Mouse (Mus musculus): ENCODE measurements at regions not wholly inside any gene's neighbourhood (a gene's known extent, or its start where the extent isn't known, plus 50 kb on each side); places are given as distances from the start of the nearest gene placed in this dataset.
"Not testable (repeated sequence)": the region's sequence is repeated elsewhere in the genome, so short reads cannot be mapped to it uniquely, and the experiment has no call there.

GRCm38 (mm10) chr12:29048596-29048995 is 297.0 kb downstream of the Eipr1 start:
- not testable (repeated sequence) for TF ChIP-seq CTCF (IDR thresholded peaks at IDR 0.05; ENCODE audit: low read depth, low read length); POLR2A (IDR thresholded peaks at IDR 0.05; ENCODE audit: insufficient read depth, low read length)

Measured in ES-Bruce4 (cell line).